Mouse (Mus musculus) forebrain, embryonic 14.5 days (tissue): Measurements from ENCODE around the gene Hoxb1. TPM values are rescaled to one million over a fixed set of nuclear protein-coding genes. Genes with fewer than 3 reads are reported as not detected.

Source experiments
- ATAC-seq: fragments of 200-750 bp; cut with Nextera tagmentation; 2 replicates; pipeline ENCODE4 v1.8.0; 2017; ENCODE audit warnings: mild to moderate bottlenecking, moderate library complexity
- DNase-seq: peaks from one replicate; pipeline ENCODE4 v3.0.0-alpha.2; 2015; ENCODE audit warnings: low spot score
- H3K27ac ChIP-seq: fragments of 300-500 bp; sonication (generic); 2 replicates; pipeline ENCODE4 v1.5.1; 2014; ENCODE audit warnings: low read depth, mild to moderate bottlenecking, control low read depth, low read length, moderate library complexity
- H3K27me3 ChIP-seq: fragments of 300-500 bp; sonication (generic); replicated peaks from 2 replicates; pipeline ENCODE4 v1.6.1; 2014; ENCODE audit warnings: low read length, control low read depth, mixed read lengths; ENCODE audit not compliant: control insufficient read depth, insufficient read depth
- H3K36me3 ChIP-seq: fragments of 300-500 bp; sonication (generic); 2 replicates; pipeline ENCODE4 v1.6.1; 2014; ENCODE audit warnings: low read length, control low read depth; ENCODE audit not compliant: control insufficient read depth, insufficient read depth
- H3K4me1 ChIP-seq: fragments of 300-500 bp; sonication (generic); 2 replicates; pipeline ENCODE4 v1.6.1; 2014; ENCODE audit warnings: antibody characterized with exemption, low read length, control low read depth; ENCODE audit not compliant: control insufficient read depth, insufficient read depth
- H3K4me2 ChIP-seq: fragments of 300-500 bp; sonication (generic); 2 replicates; pipeline ENCODE4 v1.6.1; 2014; ENCODE audit warnings: mild to moderate bottlenecking, control low read depth, low read length
- H3K4me3 ChIP-seq: fragments of 300-500 bp; sonication (generic); 2 replicates; pipeline ENCODE4 v1.5.1; 2014; ENCODE audit warnings: low read depth, low read length, control low read depth
- H3K9ac ChIP-seq: fragments of 300-500 bp; sonication (generic); 2 replicates; pipeline ENCODE4 v1.6.1; 2014; ENCODE audit warnings: mild to moderate bottlenecking, low read length, control low read depth, moderate library complexity
- H3K9me3 ChIP-seq: fragments of 300-500 bp; sonication (generic); replicated peaks from 2 replicates; pipeline ENCODE4 v1.6.1; 2016; ENCODE audit warnings: low read length, control low read depth, mixed read lengths; ENCODE audit not compliant: control insufficient read depth
- WGBS: fragments of 180-500 bp; shearing (Covaris S2); extraction: QIAGEN DNeasy Blood & Tissue Kit; methylation state at CpG from one replicate; pipeline ENCODE4 v1.1.7; 2014; 5-methylcytosine and 5-hydroxymethylcytosine counted together
- polyA plus RNA-seq: library from polyadenylated mRNA; unstranded; fragments of >200 nt; fragmentation: Nextera tagmentation; extraction: Ambion mirVana; gene quantifications from 2 replicates; pipeline ENCODE4 v1.2.1, GENCODE M21; 2014

Hoxb1 gene
- not detected in 2 replicates for polyA plus RNA-seq

GRCm38 (mm10) chr11:96365441-96366091, at the start of gene Hoxb1:
Hoxb1 (plus strand) TSS chr11:96365752.
- no peaks in the 10 kb centered on the region for H3K9me3 ChIP-seq
- 2% methylated on average over 26 of the region's 26 CpGs for WGBS
- H3K4me1 ChIP-seq = no peaks in the 10 kb centered on the region
- no peak for DNase-seq
- H3K27ac ChIP-seq = no peak within 1 kb of the TSS
- H3K27me3 ChIP-seq = peaks cover 92% of the 10 kb centered on the region
- H3K4me2 ChIP-seq = no peak within 1 kb of the TSS
- no peak within 1 kb of the TSS for H3K4me3 ChIP-seq
- H3K36me3 ChIP-seq = no peaks in the 10 kb centered on the region
- ATAC-seq = no peak
- no peak within 1 kb of the TSS for H3K9ac ChIP-seq

- H3K27ac ChIP-seq = no peak overlapping the region
- H3K4me1 ChIP-seq = no peaks in the 10 kb centered on the region
- H3K9me3 ChIP-seq = no peaks in the 10 kb centered on the region
- H3K4me3 ChIP-seq = no peak overlapping the region
- no peaks in the 10 kb centered on the region for H3K36me3 ChIP-seq
- 5% methylated on average over 18 of the region's 18 CpGs for WGBS
- H3K4me2 ChIP-seq = no peak overlapping the region
- peaks cover 100% of the 10 kb centered on the region for H3K27me3 ChIP-seq
- no peak overlapping the region for H3K9ac ChIP-seq
- DNase-seq = no peak
- ATAC-seq = no peak
These were observed 48.6 kb upstream of the Hoxb1 start for GRCm38 (mm10) chr11:96316696-96317607.

GRCm38 (mm10) chr11:96317608-96318367, 47.8 kb upstream of the Hoxb1 start, which contains the start of gene Hoxb4:
Hoxb4 (plus strand) TSS chr11:96318267.
- peaks cover 100% of the 10 kb centered on the region for H3K27me3 ChIP-seq
- no peaks in the 10 kb centered on the region for H3K9me3 ChIP-seq
- H3K36me3 ChIP-seq = no peaks in the 10 kb centered on the region
- peak within 1 kb of the TSS; percentile 31 for H3K4me2 ChIP-seq
- DNase-seq = no peak
- H3K4me3 ChIP-seq = peak within 1 kb of the TSS; percentile 6; the same call in 1 of the 2 replicates
- WGBS = under 1% methylated on average over 28 of the region's 28 CpGs
- no peak for ATAC-seq
- no peak within 1 kb of the TSS for H3K9ac ChIP-seq
- H3K4me1 ChIP-seq = no peaks in the 10 kb centered on the region
- no peak within 1 kb of the TSS for H3K27ac ChIP-seq

GRCm38 (mm10) chr11:96318368-96319070, 47.0 kb upstream of the Hoxb1 start:
- WGBS = 2% methylated on average over 43 of the region's 45 CpGs
- DNase-seq = no peak
- no peaks in the 10 kb centered on the region for H3K36me3 ChIP-seq
- H3K27ac ChIP-seq = no peak overlapping the region
- ATAC-seq = no peak
- H3K4me3 ChIP-seq = peak overlapping the region; percentile 6; the same call in 1 of the 2 replicates
- H3K9ac ChIP-seq = no peak overlapping the region
- H3K27me3 ChIP-seq = peaks cover 100% of the 10 kb centered on the region
- peak overlapping the region; percentile 31 for H3K4me2 ChIP-seq
- no peaks in the 10 kb centered on the region for H3K9me3 ChIP-seq
- H3K4me1 ChIP-seq = no peaks in the 10 kb centered on the region

- Histone ChIP-seq H3K9me3 (no peaks in the 10 kb centered on the region), H3K4me1 (no peaks in the 10 kb centered on the region), H3K27ac (no peak overlapping the region), H3K4me3 (peak overlapping the region; percentile 6; the same call in 1 of the 2 replicates), H3K9ac (no peak overlapping the region), H3K27me3 (peaks cover 100% of the 10 kb centered on the region), H3K36me3 (no peaks in the 10 kb centered on the region), H3K4me2 (peak overlapping the region; percentile 31)
- 0% methylated on average over 29 of the region's 34 CpGs for WGBS
- no peak for ATAC-seq
- no peak for DNase-seq
These were observed 46.3 kb upstream of the Hoxb1 start for GRCm38 (mm10) chr11:96319071-96319902.

- Histone ChIP-seq H3K9me3 (no peaks in the 10 kb centered on the region), H3K9ac (no peak overlapping the region), H3K4me3 (no peak overlapping the region), H3K27me3 (peaks cover 100% of the 10 kb centered on the region), H3K4me2 (no peak overlapping the region), H3K36me3 (no peaks in the 10 kb centered on the region), H3K4me1 (no peaks in the 10 kb centered on the region), H3K27ac (no peak overlapping the region)
- ATAC-seq = no peak
- DNase-seq = no peak
- under 1% methylated on average over 29 of the region's 29 CpGs for WGBS
These were observed 45.6 kb upstream of the Hoxb1 start for GRCm38 (mm10) chr11:96319910-96320309.

GRCm38 (mm10) chr11:96320688-96321087, 44.9 kb upstream of the Hoxb1 start:
- Histone ChIP-seq H3K36me3 (no peaks in the 10 kb centered on the region), H3K9me3 (no peaks in the 10 kb centered on the region), H3K9ac (no peak overlapping the region), H3K4me1 (no peaks in the 10 kb centered on the region), H3K27ac (no peak overlapping the region), H3K4me3 (no peak overlapping the region), H3K4me2 (no peak overlapping the region), H3K27me3 (peaks cover 100% of the 10 kb centered on the region)
- WGBS = 4% methylated on average over 17 of the region's 17 CpGs
- ATAC-seq (no peak), DNase-seq (no peak)
